Mouse (Mus musculus) neutrophil, adult 5-6 weeks (primary cell): ENCODE results near the gene Cacnb2. TPM values are rescaled to one million over a fixed set of nuclear protein-coding genes. Genes with fewer than 3 reads are reported as not detected.

Experiments used
- ATAC-seq: fragments of 151-379, 151-347 bp; 2 replicates; pipeline ENCODE4 v1.8.0; 2017; ENCODE audit warnings: mild to moderate bottlenecking, moderate TSS enrichment; ENCODE audit not compliant: insufficient number of reproducible peaks, poor library complexity, low FRiP score, severe bottlenecking; ENCODE audit errors: extremely low read depth
- total RNA-seq: library from RNA; stranded (forward); fragments of 200-1000 nt; gene quantifications from 2 replicates; pipeline ENCODE4 v1.2.3, GENCODE M21; 2017

Cacnb2 gene
- total RNA-seq, 1 experiment from 2014 or later: 0.70 TPM

DNA sequence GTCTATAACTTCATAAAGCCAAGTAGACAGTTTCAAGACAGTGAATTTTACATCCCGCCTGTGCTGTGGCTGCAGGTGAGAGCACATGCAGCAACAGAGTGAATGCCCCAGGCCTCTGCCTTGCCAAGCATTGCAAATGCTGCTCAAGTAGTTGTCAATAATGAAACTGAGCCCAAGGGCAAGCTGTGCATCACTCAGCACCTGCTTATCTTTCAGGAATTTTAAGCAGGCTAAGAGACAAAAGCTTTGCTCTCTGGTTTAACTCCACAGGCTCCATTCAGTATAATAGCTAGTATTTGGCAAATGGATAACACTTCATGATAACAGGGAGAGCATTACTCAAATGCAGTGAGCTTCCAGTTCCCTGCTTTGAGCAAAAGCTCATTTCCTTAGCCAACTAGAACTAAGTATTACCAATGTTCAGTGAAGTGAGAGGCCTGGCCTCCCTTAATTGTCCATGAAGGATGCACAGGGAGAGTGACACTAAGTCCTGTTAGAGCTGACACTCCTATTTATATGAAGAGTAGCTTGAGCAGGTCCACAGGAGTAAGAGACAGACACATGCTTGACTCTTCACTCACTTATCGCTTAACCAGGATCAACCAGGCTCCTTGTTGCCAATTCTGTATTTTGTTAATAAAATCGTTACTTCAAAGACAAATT lies 314.8 kb downstream of the Cacnb2 start:
- ATAC-seq: no peak

DNA sequence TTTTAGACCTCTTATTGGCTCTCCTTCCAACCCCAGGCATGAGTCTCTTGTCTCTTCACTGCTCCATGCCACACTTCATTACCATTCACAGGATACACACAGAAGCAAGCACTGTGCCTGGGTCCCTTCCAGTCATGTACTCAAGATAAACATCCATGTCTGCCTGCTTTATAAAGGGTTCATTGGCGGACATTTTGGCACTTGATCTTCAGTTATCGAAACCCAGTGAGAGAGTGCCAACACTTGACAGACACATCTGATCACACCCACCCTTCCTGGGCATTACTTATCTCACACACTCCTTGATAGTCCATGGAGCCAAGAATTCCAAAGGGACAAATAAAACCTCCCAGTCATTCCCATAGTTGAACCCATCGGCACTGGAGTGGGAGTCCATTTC lies 327.0 kb downstream of the Cacnb2 start:
- ATAC-seq: no peak

DNA sequence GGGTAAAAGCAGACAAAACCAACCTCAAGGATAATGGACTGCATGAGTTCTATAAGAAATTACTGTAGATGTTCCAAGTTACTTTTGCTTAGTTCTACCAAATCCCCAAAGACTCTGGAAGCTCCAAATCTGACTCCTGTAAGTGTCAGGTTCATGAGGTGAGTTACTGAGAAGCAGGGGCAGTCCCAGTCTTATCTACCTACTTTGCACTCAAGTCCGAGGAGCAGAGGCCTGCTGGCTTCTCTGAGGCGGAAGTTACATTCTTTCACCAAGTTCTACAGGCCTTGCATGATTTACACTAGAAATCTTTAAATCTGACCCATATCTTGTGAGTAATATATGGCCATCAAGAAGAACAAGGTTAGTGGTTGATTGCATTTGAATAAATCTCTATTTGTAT lies 329.1 kb downstream of the Cacnb2 start:
- no peak for ATAC-seq

DNA sequence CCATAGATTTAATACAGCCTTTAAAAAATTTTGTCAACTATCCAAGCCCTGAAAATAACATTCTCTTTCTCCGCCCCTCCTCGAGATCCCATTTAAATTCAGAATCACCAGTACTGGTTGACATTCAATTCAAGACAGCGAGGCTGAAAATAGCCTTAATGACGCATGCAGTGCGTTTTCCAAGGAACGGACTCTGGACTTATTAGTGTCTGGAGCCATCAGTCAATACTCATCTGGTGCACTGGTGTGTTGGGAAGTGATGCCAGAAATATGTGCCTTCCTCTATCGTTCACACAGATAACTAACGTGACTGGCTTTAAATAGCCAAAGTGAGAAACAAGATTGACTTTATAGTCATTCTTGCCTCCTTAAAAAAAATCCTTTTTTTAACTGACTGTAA lies 333.6 kb downstream of the Cacnb2 start:
- ATAC-seq: no peak

DNA sequence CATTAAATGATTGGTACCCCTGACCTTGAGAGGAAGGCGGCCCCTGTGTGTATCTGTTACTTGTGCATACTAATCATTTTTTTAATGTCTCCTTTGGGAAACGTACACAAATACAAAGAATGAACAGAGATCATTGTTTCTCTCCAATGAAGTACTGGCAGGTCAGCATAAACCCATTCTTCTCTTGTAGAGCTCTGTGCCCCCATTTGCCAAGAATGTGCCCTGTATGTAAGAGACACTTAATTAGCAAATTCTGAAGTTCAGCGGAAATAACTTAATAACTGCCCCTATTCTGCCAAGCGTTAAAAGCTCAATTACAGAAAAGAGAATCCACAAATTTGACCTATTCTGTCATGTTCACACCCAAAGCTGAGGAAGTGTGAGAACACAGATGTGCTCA lies 339.4 kb downstream of the Cacnb2 start:
- ATAC-seq: no peak

DNA sequence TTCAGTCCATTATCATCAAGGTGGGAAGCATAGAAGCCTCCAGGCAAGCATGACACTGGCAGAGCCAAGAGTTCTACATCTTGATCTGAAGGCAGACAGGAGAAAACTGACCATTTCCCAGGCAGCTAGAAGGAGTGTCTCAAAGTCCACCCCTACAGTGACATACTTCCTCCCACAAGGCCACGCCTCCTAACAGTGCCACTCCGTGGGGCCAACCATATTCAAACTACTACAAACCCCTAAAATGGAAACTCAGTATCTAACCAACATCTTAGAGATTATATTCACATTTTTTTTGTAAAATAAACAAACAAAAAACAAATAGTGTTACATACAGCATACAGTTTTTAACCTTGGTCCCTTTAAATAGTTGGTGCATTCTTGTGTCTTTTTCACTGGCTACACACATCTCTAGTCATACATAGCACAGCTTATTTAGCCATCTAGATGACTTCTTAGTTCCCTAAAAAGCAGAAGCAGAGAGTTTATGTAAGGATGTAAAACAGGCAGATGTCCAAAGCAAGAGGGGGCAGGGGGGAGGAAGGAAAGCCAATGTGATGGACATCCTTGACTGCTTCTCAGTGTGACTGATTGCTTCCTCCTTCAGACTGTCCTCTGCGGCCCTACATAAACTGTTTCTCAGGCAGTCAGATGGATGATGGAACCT lies 340.9 kb downstream of the Cacnb2 start:
- peak; percentile 41; the same call in 1 of the 2 replicates for ATAC-seq

DNA sequence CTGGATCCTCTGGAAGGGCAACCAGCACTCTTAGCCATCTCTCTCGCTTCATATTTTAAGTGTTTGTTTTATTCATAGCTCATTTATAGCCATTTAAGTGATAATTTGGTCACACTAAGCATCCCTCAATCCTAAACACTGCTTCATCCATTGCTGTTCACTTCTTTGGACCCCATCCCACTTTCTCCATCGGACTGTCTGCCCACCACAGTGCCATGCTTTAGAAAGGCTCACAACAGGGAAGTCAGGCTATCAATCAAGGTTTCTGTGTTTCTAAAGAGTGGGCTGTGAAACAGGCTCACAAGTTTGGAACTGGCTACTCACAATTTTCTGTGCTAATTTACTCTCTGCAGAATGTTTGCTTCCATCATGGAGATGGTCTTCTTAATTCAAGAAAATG lies 350.2 kb downstream of the Cacnb2 start:
- no peak for ATAC-seq

DNA sequence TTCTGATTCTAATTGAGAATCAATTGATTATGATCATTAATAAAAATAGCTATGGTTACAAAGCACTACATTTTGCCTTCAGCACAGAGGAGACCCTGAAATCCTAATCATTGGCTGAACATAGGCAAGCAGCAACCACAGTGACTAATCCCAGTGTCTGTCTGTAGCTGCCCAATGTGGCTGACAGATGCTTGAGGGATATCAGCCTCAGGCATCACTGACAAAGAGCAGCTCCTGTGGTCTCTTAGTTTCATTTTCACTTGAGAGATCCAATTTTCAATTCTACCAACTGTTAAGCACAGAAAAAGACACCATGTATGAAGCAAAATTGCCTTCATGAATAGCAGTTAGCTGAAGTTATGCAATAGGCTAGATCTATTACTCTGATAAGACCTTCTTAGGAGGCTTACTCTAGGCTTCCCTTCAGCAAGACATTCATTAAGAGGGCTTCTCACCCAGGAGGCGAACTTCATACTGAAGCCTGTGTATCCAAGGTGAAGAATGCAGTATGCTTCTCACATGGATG lies 358.1 kb downstream of the Cacnb2 start:
- no peak for ATAC-seq

DNA sequence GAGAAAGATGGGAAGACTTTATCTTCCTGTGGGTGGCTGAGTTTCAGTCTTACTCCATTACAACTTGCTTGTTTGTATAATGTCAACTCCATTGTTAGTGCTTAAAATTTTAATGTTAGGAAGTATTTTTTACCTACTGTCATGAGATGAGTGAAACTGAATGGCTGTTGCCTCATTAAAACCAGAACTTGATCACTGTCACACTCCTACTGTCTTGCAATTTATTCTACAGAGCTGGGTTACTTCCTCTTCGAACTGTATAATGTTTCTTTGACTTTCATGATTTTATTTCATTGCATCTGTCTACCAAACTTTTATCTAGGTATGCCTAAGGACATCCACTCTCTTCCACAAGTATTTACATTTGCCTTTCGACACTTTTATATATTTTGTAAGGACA lies 358.6 kb downstream of the Cacnb2 start:
- no peak for ATAC-seq

DNA sequence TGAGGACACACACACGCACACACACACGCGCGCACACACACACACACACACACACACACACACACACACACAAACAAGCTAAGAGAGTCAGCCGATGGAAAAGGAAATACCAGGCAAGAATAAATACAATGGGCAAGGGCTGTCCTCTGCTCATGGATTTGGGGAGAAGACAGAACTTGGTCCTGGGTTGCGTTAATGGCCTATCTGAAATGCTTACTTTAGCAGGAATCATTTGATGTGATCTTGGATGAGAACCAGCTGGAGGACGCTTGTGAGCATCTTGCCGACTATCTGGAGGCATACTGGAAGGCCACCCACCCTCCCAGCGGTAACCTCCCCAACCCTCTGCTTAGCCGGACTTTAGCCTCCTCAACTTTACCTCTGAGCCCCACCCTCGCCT lies 381.1 kb downstream of the Cacnb2 start:
- no peak for ATAC-seq

DNA sequence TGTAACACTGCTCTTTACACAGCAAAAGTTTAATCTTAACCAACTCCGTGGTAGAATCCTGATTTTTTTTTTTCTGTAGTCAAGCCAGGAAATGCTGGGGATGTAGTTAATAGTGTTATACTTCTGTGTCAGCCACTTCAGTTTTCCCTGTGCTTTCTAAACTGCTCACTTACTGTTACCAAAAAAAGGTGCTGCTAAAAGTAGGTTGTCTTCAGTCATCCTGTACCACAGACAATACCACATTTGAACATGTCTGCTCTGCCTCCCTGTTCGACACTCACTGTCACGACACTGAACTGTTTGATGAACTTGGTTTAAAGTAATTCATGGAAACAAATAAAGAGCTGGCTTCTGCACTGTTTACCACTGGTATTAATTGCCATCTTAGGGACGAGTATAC lies 385.6 kb downstream of the Cacnb2 start:
- ATAC-seq: no peak

DNA sequence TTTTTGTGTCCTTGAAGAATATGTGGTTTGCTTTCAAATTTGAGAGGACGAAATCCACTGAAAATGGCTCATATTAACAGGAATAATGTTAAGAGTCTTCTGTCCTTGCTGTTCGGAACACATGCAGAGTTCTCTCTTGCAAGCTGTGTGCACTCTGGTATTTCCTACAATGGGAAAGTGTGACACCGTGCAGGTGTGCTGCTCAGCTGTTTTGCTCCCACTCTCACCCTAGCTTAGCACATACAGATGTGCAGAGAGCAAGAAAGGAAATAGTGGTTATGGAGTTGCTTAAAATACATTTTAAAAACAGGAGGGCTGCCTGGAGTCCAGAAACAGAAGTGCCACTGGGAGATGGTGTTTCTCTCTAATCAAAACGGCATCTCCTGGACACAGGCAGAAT lies 386.5 kb downstream of the Cacnb2 start:
- no peak for ATAC-seq

DNA sequence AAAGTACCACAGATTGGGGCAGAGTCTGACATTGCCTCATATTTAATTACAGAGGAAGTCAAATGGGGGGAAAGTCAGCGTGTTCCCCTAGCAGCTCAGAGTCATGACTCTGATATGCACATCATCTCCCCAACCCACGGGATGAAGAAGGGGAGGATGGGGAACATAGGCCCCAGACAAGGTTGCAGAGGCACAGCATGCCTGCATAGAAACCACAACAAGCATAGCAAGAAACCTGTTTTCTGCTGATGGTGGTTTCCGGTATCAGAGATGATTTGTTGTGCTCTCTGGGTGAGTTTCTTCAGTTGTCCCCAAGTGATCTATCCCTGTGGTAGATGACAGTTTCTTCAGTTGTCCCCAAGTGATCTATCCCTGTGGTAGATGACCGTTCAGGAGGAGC lies 389.6 kb downstream of the Cacnb2 start:
- no peak for ATAC-seq

DNA sequence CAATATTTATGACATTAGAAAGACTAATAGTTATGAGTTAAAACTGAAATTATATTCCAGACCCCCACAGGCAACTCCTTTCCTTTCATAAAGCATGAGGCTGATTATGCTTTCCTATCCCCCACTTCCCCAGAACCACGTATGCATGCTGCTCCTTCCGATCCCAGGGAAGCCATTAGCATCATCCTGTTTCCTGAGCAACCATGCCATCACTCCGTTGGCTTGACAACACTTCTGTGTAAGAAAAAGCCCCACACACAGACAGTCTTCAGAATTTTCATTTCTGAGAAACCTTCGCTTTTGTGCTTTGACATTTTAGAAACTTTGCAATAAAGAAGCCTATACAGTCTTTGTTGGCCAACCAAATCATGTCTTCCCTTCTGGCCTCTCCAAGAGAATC lies 393.1 kb downstream of the Cacnb2 start:
- ATAC-seq: no peak

DNA sequence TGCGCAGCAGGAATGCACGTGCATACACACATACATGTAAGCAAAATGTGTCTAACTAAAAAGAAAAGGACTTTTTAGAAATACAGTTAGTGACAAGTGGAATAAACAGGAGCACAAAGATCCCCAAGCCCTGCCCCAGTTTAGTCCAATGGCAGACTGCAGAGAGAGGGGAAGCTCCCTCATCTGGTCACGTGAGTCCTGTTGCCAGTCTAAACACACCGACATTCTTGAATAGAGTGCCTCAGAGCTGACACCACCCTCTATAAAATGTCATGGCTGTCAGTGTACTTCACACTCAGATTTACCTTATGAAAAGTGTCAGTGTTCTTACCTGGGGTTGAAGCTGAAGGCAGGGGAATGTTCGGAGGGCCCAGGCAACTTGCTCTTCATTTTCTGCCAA lies 394.9 kb downstream of the Cacnb2 start:
- ATAC-seq: no peak

DNA sequence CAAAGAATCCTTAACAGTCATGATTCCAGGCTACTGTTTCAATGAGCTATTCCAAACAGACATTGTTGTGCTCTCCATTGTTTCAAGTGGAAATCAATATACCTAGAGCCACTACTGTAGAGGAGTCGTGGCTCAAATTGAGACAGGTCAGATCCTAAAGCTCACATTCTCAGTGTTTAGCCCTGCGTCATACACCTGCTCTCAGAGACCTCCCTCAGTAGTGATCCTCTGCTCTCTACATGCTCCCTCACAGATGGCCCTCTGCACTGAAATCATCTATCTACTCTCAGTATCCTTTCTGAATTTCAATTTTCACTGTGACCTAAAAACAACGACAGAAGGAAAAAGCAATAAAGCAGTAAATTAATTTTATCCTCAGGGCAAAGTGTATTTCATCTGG lies 404.6 kb downstream of the Cacnb2 start:
- ATAC-seq: no peak

DNA sequence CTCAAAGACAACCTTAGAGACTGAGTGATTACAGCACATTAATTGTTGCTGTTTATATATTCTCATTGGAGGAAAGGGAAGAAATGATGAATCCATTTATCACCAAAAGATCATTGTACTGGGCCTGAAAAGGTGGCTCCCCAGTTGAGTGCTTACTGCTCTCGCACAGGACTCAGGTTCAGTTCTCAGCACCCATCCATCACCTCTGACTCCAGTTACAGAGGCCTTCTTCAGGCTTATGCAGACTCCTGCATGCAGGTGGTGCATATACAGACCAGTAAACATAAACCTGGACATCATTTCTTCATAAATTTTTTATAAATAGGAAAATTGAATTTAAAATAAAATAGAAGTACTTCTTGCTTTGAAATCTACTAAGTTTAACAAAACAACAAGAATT lies 405.2 kb downstream of the Cacnb2 start:
- no peak for ATAC-seq

DNA sequence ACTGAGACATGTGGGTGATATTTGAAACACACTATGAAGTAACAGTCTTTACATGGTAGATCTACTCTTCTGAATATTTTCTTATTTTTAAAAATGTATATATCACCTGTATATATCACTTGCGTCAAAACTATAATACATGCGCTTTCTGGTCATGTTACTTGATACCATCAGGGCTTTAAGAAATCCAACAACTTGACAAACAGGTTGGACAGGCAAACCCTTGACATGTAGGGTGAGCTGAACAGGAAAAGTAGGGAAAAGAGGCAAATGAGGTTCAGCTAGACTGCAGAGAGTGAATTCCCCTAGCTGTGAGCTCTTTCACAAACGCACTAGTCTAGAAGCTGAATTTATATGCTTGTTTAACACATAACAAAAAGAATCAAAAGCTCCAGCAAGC lies 423.9 kb downstream of the Cacnb2 start:
- ATAC-seq: no peak

DNA sequence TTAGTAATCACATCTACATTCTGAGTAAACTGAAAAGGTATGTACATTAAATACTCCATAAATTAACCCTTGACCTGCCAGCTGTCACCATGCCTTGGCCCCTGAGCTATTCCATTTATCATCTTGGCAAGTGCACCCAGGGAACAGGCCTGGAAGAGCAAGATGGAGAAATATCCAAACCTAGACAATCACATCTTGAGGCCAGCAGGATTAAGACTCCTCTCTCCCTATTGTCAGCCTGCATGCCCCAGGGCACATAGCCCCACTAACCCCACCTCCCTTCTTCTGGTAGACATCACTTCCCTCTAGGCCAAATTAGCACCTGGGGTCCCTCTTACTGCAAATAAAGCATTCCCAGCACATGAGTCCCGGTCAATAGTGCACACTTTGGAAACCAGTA lies 424.9 kb downstream of the Cacnb2 start:
- ATAC-seq: no peak
